In the genomic region with DNA sequence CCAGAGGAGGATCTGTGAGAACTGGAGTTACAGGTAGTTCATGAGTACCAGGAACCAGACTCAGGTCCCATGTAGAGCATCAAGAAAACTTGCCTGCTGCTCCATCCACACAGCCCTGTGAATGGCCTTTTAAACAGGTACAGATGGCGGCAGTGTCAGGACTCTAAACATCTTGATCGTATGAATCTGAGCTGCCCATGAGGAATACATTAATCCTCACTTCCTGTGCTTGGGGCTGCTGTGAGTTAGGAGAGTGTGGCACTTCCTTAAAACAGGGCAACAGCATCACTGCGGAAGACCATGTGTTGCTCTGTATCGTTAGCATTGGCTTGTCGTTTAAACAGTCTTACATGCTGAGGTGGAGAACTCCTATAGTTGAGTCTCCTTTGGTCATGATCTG, we compare ENCODE assay signal across 16 mouse cellular contexts. TPM values are rescaled to one million over a fixed set of nuclear protein-coding genes. Genes with fewer than 3 reads are reported as not detected.
A peak's percentile ranks its signal among the peaks of the same experiment; 100 is the strongest.
DNase-seq lines count a peak whose midpoint lies in the region; ATAC-seq lines count a peak whose summit lies in the region.
"Had no signal": no experiment of that assay in that cellular context is flagged by ENCODE, and none has a peak within 500 bp of the region (broad histone marks: within the 10 kb centered on the region; RNA-seq: fewer than 3 reads in every experiment).

No protein-coding gene starts in this region.

- no peak overlapping the region for H3K27ac ChIP-seq in hindbrain, embryonic 11.5 days (ENCODE audit: low read depth, low read length)
- H3K27ac ChIP-seq in hindbrain, embryonic 14.5 days: no peak overlapping the region
- peak overlapping the region; percentile 11; the same call in 1 of the 2 replicates for H3K27ac ChIP-seq in embryonic facial prominence, embryonic 10.5 days (replicated peaks)
- no peak overlapping the region for H3K27ac ChIP-seq in forebrain, embryonic 13.5 days
- H3K27ac ChIP-seq: heart, embryonic 15.5 days; liver, embryonic 13.5 days had no signal

- no peaks in the 10 kb centered on the region; the same call in 1 of the 2 replicates for H3K4me1 ChIP-seq in hindbrain, embryonic 11.5 days (replicated peaks; ENCODE audit: control insufficient read depth, insufficient read depth, low read length)
- peaks cover 13% of the 10 kb centered on the region for H3K4me1 ChIP-seq in hindbrain, embryonic 14.5 days (replicated peaks; ENCODE audit: control insufficient read depth, insufficient read depth, low read length)
- peaks cover 53% of the 10 kb centered on the region for H3K4me1 ChIP-seq in embryonic facial prominence, embryonic 10.5 days
- H3K4me1 ChIP-seq in forebrain, embryonic 13.5 days: peaks cover 8% of the 10 kb centered on the region

- no peak for ATAC-seq in hindbrain, embryonic 11.5 days (ENCODE audit: low FRiP score)
- ATAC-seq in hindbrain, embryonic 14.5 days (ENCODE audit: low FRiP score): no peak
- no peak for ATAC-seq in forebrain, embryonic 13.5 days
- ATAC-seq: forebrain, embryonic 14.5 days had no signal

- no peaks in the 10 kb centered on the region for H3K9me3 ChIP-seq in hindbrain, embryonic 11.5 days (ENCODE audit: control insufficient read depth, low read length)
- H3K9me3 ChIP-seq in hindbrain, embryonic 14.5 days (ENCODE audit: control insufficient read depth, low read length): no peaks in the 10 kb centered on the region
- no peaks in the 10 kb centered on the region for H3K9me3 ChIP-seq in embryonic facial prominence, embryonic 10.5 days
- no peaks in the 10 kb centered on the region for H3K9me3 ChIP-seq in forebrain, embryonic 13.5 days (replicated peaks)
- H3K9me3 ChIP-seq: G1E; heart, embryonic 15.5 days; liver, embryonic 13.5 days had no signal

- DNase-seq in hindbrain, embryonic 11.5 days (ENCODE audit: low spot score): peak; percentile 14
- no peak for DNase-seq in hindbrain, embryonic 14.5 days (ENCODE audit: low spot score)
- peak; percentile 76 for DNase-seq in embryonic facial prominence, embryonic 10.5 days (ENCODE audit: low spot score)
- peak; percentile 63 for DNase-seq in hindlimb bud, embryonic 11.5 days (ENCODE audit: extremely low spot score, low read depth, low spot score)
- DNase-seq in mesoderm, embryonic 11.5 days (ENCODE audit: low read depth, low spot score): peak; percentile 61
- no peak for DNase-seq in frontal cortex, postnatal 14 days (ENCODE audit: low spot score in 2 of 2)
- DNase-seq in gastrocnemius, adult 8-10 months (ENCODE audit: low spot score in 2 of 2): no peak
- DNase-seq: adrenal gland, postnatal 10 days; gastrocnemius, postnatal 25 days; kidney, adult 9 months; liver, embryonic 13.5 days; lung, postnatal 4 days had no signal

- H3K36me3 ChIP-seq in hindbrain, embryonic 11.5 days (ENCODE audit: control insufficient read depth, insufficient read depth, low read length): no peaks in the 10 kb centered on the region
- H3K36me3 ChIP-seq in hindbrain, embryonic 14.5 days (replicated peaks; ENCODE audit: control insufficient read depth, insufficient read depth): no peaks in the 10 kb centered on the region
- H3K36me3 ChIP-seq in embryonic facial prominence, embryonic 10.5 days (replicated peaks): no peaks in the 10 kb centered on the region
- no peaks in the 10 kb centered on the region for H3K36me3 ChIP-seq in forebrain, embryonic 13.5 days (ENCODE audit: poor library complexity, severe bottlenecking)
- H3K36me3 ChIP-seq: G1E; heart, embryonic 15.5 days; liver, embryonic 13.5 days had no signal

- no peak overlapping the region for H3K4me2 ChIP-seq in hindbrain, embryonic 11.5 days (replicated peaks; ENCODE audit: low read depth, low read length)
- H3K4me2 ChIP-seq in hindbrain, embryonic 14.5 days (replicated peaks): no peak overlapping the region
- no peak overlapping the region for H3K4me2 ChIP-seq in forebrain, embryonic 13.5 days
- H3K4me2 ChIP-seq: heart, embryonic 15.5 days; liver, embryonic 13.5 days had no signal

- H3K4me3 ChIP-seq in hindbrain, embryonic 11.5 days (ENCODE audit: low read depth, low read length): no peak overlapping the region
- no peak overlapping the region for H3K4me3 ChIP-seq in hindbrain, embryonic 14.5 days (replicated peaks; ENCODE audit: low read length)
- H3K4me3 ChIP-seq in embryonic facial prominence, embryonic 10.5 days: peak overlapping the region; percentile 26; the same call in 1 of the 2 replicates
- H3K4me3 ChIP-seq in forebrain, embryonic 13.5 days: no peak overlapping the region
- H3K4me3 ChIP-seq: heart, embryonic 15.5 days; liver, embryonic 13.5 days had no signal

- WGBS in hindbrain, embryonic 11.5 days: 63% methylated on average over 5 of the region's 5 CpGs
- 88% methylated on average over 5 of the region's 5 CpGs for WGBS in hindbrain, embryonic 14.5 days
- 38% methylated on average over 5 of the region's 5 CpGs for WGBS in embryonic facial prominence, embryonic 10.5 days
- 83% methylated on average over 5 of the region's 5 CpGs for WGBS in forebrain, embryonic 13.5 days

- H3K9ac ChIP-seq in hindbrain, embryonic 11.5 days (ENCODE audit: low read depth, low read length): no peak overlapping the region
- H3K9ac ChIP-seq in hindbrain, embryonic 14.5 days: no peak overlapping the region
- no peak overlapping the region for H3K9ac ChIP-seq in forebrain, embryonic 13.5 days
- H3K9ac ChIP-seq: heart, embryonic 15.5 days; liver, embryonic 13.5 days had no signal

- no peaks in the 10 kb centered on the region for H3K27me3 ChIP-seq in hindbrain, embryonic 11.5 days (ENCODE audit: control insufficient read depth, insufficient read depth, low read length)
- H3K27me3 ChIP-seq in hindbrain, embryonic 14.5 days (ENCODE audit: control insufficient read depth, insufficient read depth, low read length): peaks cover 18% of the 10 kb centered on the region; the same call in 1 of the 2 replicates
- H3K27me3 ChIP-seq in embryonic facial prominence, embryonic 10.5 days (replicated peaks; ENCODE audit: low read depth, poor library complexity, severe bottlenecking): peaks cover 10% of the 10 kb centered on the region; the same call in 1 of the 2 replicates
- H3K27me3 ChIP-seq in forebrain, embryonic 13.5 days: peaks cover 20% of the 10 kb centered on the region; the same call in 1 of the 2 replicates
- H3K27me3 ChIP-seq: heart, embryonic 15.5 days had no signal

RNA-seq across cellular contexts. Expression of gene Cyp27a1, which starts 2.1 kb away (rescaled TPM):
- 6.4 TPM in 2 replicates for polyA plus RNA-seq in hindbrain, embryonic 11.5 days (2014; fragmentation: Nextera tagmentation; extraction: Ambion mirVana)
- polyA plus RNA-seq in hindbrain, embryonic 14.5 days (2014; fragmentation: Nextera tagmentation; extraction: Ambion mirVana): 1.9 and 3.2 TPM in 2 replicates
- 12.1 and 12.8 TPM in 2 replicates for polyA plus RNA-seq in embryonic facial prominence, embryonic 10.5 days (2016; fragmentation: Nextera tagmentation; extraction: Ambion mirVana)
- 10 to 100 TPM; 44.3 to 72.8 (median 67.1) TPM for total RNA-seq in gastrocnemius, adult 8-10 months (2022)
- polyA plus RNA-seq in forebrain, embryonic 13.5 days (2015; fragmentation: Nextera tagmentation; extraction: Ambion mirVana): 0.81 and 1.4 TPM in 2 replicates
- polyA plus RNA-seq: G1E had no signal

RNA-seq across cellular contexts. Expression of gene Prkag3, which starts 33.6 kb away (rescaled TPM):
- 0.22 TPM in 1 of 2 replicates, not detected in the other for polyA plus RNA-seq in hindbrain, embryonic 11.5 days (2014; fragmentation: Nextera tagmentation; extraction: Ambion mirVana)
- not detected in 2 replicates for polyA plus RNA-seq in hindbrain, embryonic 14.5 days (2014; fragmentation: Nextera tagmentation; extraction: Ambion mirVana)
- polyA plus RNA-seq in embryonic facial prominence, embryonic 10.5 days (2016; fragmentation: Nextera tagmentation; extraction: Ambion mirVana): 0.11 TPM in 1 of 2 replicates, not detected in the other
- 100 to 1,000 TPM in 3 of 4 experiments, 10 to 100 TPM in 1; 76.0 to 167 (median 125) TPM for total RNA-seq in gastrocnemius, adult 8-10 months (2022)
- polyA plus RNA-seq in forebrain, embryonic 13.5 days (2015; fragmentation: Nextera tagmentation; extraction: Ambion mirVana): not detected in 2 replicates
- total RNA-seq: G1E had no signal
- polyA plus RNA-seq: forebrain, embryonic 14.5 days; G1E had no signal

RNA-seq across cellular contexts. Expression of gene Ttll4, which starts 53.9 kb away (rescaled TPM):
- polyA plus RNA-seq in hindbrain, embryonic 11.5 days (2014; fragmentation: Nextera tagmentation; extraction: Ambion mirVana): 25.6 and 38.0 TPM in 2 replicates
- polyA plus RNA-seq in hindbrain, embryonic 14.5 days (2014; fragmentation: Nextera tagmentation; extraction: Ambion mirVana): 12.1 and 14.7 TPM in 2 replicates
- polyA plus RNA-seq in embryonic facial prominence, embryonic 10.5 days (2016; fragmentation: Nextera tagmentation; extraction: Ambion mirVana): 49.9 and 59.4 TPM in 2 replicates
- total RNA-seq in gastrocnemius, adult 8-10 months (2022): 10 to 100 TPM in 3 of 4 experiments, 1 to 10 TPM in 1; 9.2 to 18.3 (median 11.4) TPM
- polyA plus RNA-seq in forebrain, embryonic 13.5 days (2015; fragmentation: Nextera tagmentation; extraction: Ambion mirVana): 16.7 and 21.2 TPM in 2 replicates

RNA-seq across cellular contexts. Expression of gene Wnt6, which starts 56.2 kb away (rescaled TPM):
- polyA plus RNA-seq in hindbrain, embryonic 11.5 days (2014; fragmentation: Nextera tagmentation; extraction: Ambion mirVana): 6.7 and 10.0 TPM in 2 replicates
- 4.4 TPM in 2 replicates for polyA plus RNA-seq in hindbrain, embryonic 14.5 days (2014; fragmentation: Nextera tagmentation; extraction: Ambion mirVana)
- 26.5 and 26.6 TPM in 2 replicates for polyA plus RNA-seq in embryonic facial prominence, embryonic 10.5 days (2016; fragmentation: Nextera tagmentation; extraction: Ambion mirVana)
- total RNA-seq in gastrocnemius, adult 8-10 months (2022): under 1 TPM in 3 of 4 experiments, not detected in 1; 0.27 to 0.72 (median 0.48) TPM
- 0.73 and 0.92 TPM in 2 replicates for polyA plus RNA-seq in forebrain, embryonic 13.5 days (2015; fragmentation: Nextera tagmentation; extraction: Ambion mirVana)
- total RNA-seq: G1E had no signal
- polyA plus RNA-seq: G1E had no signal

Comparison
In these comparisons a context has a peak if more than half of its experiments do, and no peak if none do; other contexts are left out.
1. DNase-seq: peak in hindbrain, embryonic 11.5 days (single experiment), embryonic facial prominence, embryonic 10.5 days (single experiment), hindlimb bud, embryonic 11.5 days (single experiment) and mesoderm, embryonic 11.5 days (single experiment); none in hindbrain, embryonic 14.5 days (single experiment), frontal cortex, postnatal 14 days (0 of 2) and gastrocnemius, adult 8-10 months (0 of 2).